Mouse (Mus musculus) G1E (cell line): ENCODE data around the gene Adcy9.

ENCODE experiments used
- CTCF ChIP-seq: IDR thresholded peaks from 2 replicates; pipeline ENCODE4 v1.5.1; 2012; ENCODE audit warnings: low read depth, low read length, inconsistent platforms, mixed read lengths
- GATA1 ChIP-seq: IDR thresholded peaks from 2 replicates; pipeline ENCODE4 v1.6.1; 2012; ENCODE audit warnings: borderline replicate concordance, low read length, inconsistent platforms, mixed read lengths
- GATA2 ChIP-seq: IDR thresholded peaks from 2 replicates; pipeline ENCODE4 v1.6.1; 2012; ENCODE audit warnings: low read depth, low read length, inconsistent platforms, borderline replicate concordance
- POLR2AphosphoS5 ChIP-seq: IDR thresholded peaks from 2 replicates; pipeline ENCODE4 v1.6.1; 2012; ENCODE audit warnings: low read depth, low read length, inconsistent platforms; ENCODE audit not compliant: insufficient replicate concordance
- TAL1 ChIP-seq: conservative IDR thresholded peaks from 2 replicates; pipeline ENCODE4 v1.6.1; 2012; ENCODE audit warnings: low read depth, low read length, inconsistent platforms, mixed read lengths

- TF ChIP-seq CTCF = no peak
- no peak for TF ChIP-seq POLR2AphosphoS5
- TF ChIP-seq GATA1 = no peak
- TF ChIP-seq TAL1 = no peak
- no peak for TF ChIP-seq GATA2
These were observed 11.5 kb upstream of the Adcy9 start for GRCm38 (mm10) chr16:4431841-4432240.
